Mouse (Mus musculus): ENCODE results near the gene Mrpl23.

DNA sequence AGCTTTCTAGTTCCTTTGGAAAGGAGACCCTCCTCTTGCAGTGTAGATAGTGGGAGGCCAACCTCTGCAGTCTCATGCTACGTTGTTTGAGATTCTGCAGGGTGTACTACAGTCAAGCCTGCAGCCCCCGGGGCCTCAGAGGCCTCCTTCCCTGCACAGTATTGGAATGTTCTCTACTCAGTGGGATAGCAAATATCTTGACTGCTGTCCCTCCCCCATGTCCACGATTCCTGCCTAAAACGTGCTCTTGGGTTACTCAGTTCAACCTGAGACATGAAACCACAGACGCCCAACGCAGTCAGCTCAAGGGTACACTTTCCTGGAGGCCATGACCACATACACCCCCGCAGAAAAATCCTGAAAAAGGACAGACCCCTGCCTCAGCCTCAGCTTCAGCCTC lies 39.9 kb downstream of the Mrpl23 start:
- TF ChIP-seq CTCF (IDR thresholded peaks at IDR 0.05; ENCODE audit: low read depth), result no peak
- no peak for TF ChIP-seq EP300 (IDR thresholded peaks at IDR 0.05; ENCODE audit: low read depth)

All from liver, embryonic 14.5 days (tissue).